Mouse (Mus musculus): ENCODE data around the gene Olfml2a. TPM values are rescaled to one million over a fixed set of nuclear protein-coding genes. Genes with fewer than 3 reads are reported as not detected.
A peak's percentile ranks its signal among the peaks of the same experiment; 100 is the strongest.

The Olfml2a gene
- polyA plus RNA-seq, 1 experiment from 2014 or later: 6.0 TPM

GRCm38 (mm10) chr2:38925171-38926080 is 6.4 kb upstream of the Olfml2a start:
- Histone ChIP-seq H3K36me3 (no peaks in the 10 kb centered on the region), H3K27ac (peak overlapping the region; percentile 30; the same call in 1 of the 2 replicates), H3K4me1 (peaks cover 10% of the 10 kb centered on the region), H3K9me3 (no peaks in the 10 kb centered on the region), H3K9ac (peak overlapping the region; percentile 61), H3K4me2 (replicated peaks) (peak overlapping the region; percentile 96), H3K27me3 (no peaks in the 10 kb centered on the region), H3K4me3 (peak overlapping the region; percentile 84)
- peak; percentile 65 for ATAC-seq (ENCODE audit: insufficient number of reproducible peaks, insufficient read depth, low FRiP score, low TSS enrichment)
- WGBS: 1% methylated on average over 51 of the region's 51 CpGs

- WGBS: under 1% methylated on average over 47 of the region's 53 CpGs
- Histone ChIP-seq H3K36me3 (no peaks in the 10 kb centered on the region), H3K4me1 (peaks cover 11% of the 10 kb centered on the region), H3K9ac (peak overlapping the region; percentile 61), H3K4me3 (peak overlapping the region; percentile 84), H3K27me3 (no peaks in the 10 kb centered on the region), H3K4me2 (replicated peaks) (peak overlapping the region; percentile 96), H3K9me3 (no peaks in the 10 kb centered on the region), H3K27ac (peak overlapping the region; percentile 30; the same call in 1 of the 2 replicates)
- peak; percentile 93 for ATAC-seq (ENCODE audit: insufficient number of reproducible peaks, insufficient read depth, low FRiP score, low TSS enrichment)
Observed at GRCm38 (mm10) chr2:38926145-38926891, 5.5 kb upstream of the Olfml2a start.

DNA sequence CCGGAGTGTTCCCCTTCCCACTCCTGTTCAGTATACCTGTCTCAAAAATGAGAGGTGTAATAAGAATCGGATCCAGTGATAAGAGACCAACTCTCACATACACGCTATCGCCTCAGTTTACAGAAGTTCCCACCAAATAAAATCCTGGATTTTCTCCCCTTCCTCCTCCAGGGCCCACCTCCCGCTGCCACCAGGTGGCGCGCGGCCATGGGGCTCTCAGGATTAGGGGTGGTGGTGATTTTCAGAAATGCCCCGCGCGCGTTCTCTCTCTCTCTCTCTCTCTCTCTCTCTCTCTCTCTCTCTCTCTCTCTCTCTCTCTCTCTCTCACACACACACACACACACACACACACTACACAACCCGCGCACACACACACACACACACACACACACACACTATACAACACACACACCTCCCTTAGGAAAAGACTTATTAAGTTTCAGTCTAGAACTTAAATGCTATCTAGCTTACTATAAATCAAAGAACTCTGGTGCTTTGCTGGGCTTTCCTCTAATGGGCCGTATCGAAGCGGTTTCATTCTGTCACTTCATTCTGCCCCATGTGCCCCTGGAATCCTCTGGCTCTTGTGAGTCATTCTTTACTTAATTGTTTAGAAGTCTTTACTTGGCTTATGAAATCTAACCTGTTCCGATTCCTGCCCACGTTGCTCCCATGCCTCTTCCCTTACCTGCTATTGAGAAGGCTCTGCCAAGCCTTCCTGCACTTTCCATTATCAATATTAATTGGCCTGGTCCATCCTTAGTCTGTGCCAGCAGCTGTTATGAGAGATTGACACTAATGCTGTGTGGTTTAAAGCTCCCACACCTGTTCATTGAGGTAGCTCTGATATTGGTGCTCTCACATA is 4.4 kb upstream of the Olfml2a start, which contains the start of gene Nr6a1:
Nr6a1 (minus strand) TSS at position 574 of the 865 bp plus-strand sequence.
- no peaks in the 10 kb centered on the region for H3K27me3 ChIP-seq
- no peak within 1 kb of the TSS for H3K9ac ChIP-seq
- H3K4me3 ChIP-seq: peak within 1 kb of the TSS; percentile 84
- H3K27ac ChIP-seq: no peak within 1 kb of the TSS
- H3K4me2 ChIP-seq (replicated peaks): peak within 1 kb of the TSS; percentile 80
- 0 out of 2 replicates have a peak, but pooled peaks have one; percentile 4 for ATAC-seq (ENCODE audit: insufficient number of reproducible peaks, insufficient read depth, low FRiP score, low TSS enrichment)
- 8% methylated on average over 19 of the region's 19 CpGs for WGBS
- peaks cover 19% of the 10 kb centered on the region for H3K4me1 ChIP-seq
- no peaks in the 10 kb centered on the region for H3K9me3 ChIP-seq
- no peaks in the 10 kb centered on the region for H3K36me3 ChIP-seq

DNA sequence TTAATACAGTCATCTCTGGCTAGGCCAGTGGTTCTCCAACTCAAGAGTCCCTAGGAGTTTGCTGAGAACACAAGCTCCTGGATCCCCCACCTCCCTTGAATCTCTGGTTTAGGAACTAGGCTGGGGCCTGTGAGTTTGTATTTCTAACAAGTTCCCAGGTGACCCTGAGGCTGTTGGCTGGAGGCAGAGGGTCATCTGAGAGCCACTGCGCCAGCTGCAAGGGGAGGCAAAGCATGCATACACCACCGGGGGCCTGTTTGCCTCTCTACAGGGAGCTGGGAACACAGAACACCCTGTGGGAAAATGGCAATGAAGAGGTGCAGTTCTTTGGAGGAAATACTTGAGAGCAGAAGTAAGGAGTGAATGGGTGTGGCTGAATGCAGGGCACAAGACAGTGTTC is 1.5 kb upstream of the Olfml2a start:
- no peak overlapping the region for H3K4me2 ChIP-seq (replicated peaks)
- H3K9me3 ChIP-seq: no peaks in the 10 kb centered on the region
- no peak overlapping the region for H3K9ac ChIP-seq
- 61% methylated on average over 2 of the region's 2 CpGs for WGBS
- H3K4me3 ChIP-seq: no peak overlapping the region
- ATAC-seq (ENCODE audit: insufficient number of reproducible peaks, insufficient read depth, low FRiP score, low TSS enrichment): no peak
- peaks cover 24% of the 10 kb centered on the region for H3K4me1 ChIP-seq
- no peaks in the 10 kb centered on the region for H3K36me3 ChIP-seq
- H3K27ac ChIP-seq: no peak overlapping the region
- H3K27me3 ChIP-seq: no peaks in the 10 kb centered on the region

DNA sequence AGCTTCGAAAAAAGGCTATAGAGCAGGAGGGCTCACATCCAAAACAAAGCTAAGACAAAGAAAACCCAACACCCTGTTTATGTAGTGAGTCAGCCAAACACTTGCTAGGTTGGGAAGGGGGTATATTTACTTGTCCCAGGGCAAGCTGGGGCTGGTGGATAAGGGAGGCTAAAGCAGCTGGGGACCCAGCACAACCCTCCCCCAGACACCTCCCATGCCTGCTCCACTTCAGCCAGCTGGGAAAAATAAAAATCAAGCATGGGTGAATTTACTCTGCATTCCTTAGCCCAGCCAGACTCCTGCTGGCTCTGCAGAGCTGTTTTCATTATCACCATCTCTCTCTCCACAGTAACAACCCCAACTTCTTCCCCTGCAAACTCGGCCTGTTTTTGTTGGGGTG is 2.2 kb downstream of the Olfml2a start:
- no peak overlapping the region for H3K4me3 ChIP-seq
- H3K4me1 ChIP-seq: peaks cover 24% of the 10 kb centered on the region
- peak overlapping the region; percentile 18 for H3K4me2 ChIP-seq (replicated peaks)
- WGBS: 17% methylated on average over 2 of the region's 2 CpGs
- no peak overlapping the region for H3K9ac ChIP-seq
- H3K27ac ChIP-seq: peak overlapping the region; percentile 81
- no peaks in the 10 kb centered on the region for H3K9me3 ChIP-seq
- ATAC-seq (ENCODE audit: insufficient number of reproducible peaks, insufficient read depth, low FRiP score, low TSS enrichment): peak; percentile 22; the same call in 1 of the 2 replicates
- no peaks in the 10 kb centered on the region for H3K36me3 ChIP-seq
- no peaks in the 10 kb centered on the region for H3K27me3 ChIP-seq

- no peaks in the 10 kb centered on the region for H3K9me3 ChIP-seq
- H3K4me2 ChIP-seq (replicated peaks): peak overlapping the region; percentile 18
- 21% methylated on average over 5 of the region's 5 CpGs for WGBS
- peak overlapping the region; percentile 81 for H3K27ac ChIP-seq
- no peaks in the 10 kb centered on the region for H3K27me3 ChIP-seq
- ATAC-seq (ENCODE audit: insufficient number of reproducible peaks, insufficient read depth, low FRiP score, low TSS enrichment): no peak
- H3K4me1 ChIP-seq: peaks cover 24% of the 10 kb centered on the region
- no peaks in the 10 kb centered on the region for H3K36me3 ChIP-seq
- no peak overlapping the region for H3K4me3 ChIP-seq
- H3K9ac ChIP-seq: no peak overlapping the region
Observed at GRCm38 (mm10) chr2:38934936-38935335, 3.2 kb downstream of the Olfml2a start.

DNA sequence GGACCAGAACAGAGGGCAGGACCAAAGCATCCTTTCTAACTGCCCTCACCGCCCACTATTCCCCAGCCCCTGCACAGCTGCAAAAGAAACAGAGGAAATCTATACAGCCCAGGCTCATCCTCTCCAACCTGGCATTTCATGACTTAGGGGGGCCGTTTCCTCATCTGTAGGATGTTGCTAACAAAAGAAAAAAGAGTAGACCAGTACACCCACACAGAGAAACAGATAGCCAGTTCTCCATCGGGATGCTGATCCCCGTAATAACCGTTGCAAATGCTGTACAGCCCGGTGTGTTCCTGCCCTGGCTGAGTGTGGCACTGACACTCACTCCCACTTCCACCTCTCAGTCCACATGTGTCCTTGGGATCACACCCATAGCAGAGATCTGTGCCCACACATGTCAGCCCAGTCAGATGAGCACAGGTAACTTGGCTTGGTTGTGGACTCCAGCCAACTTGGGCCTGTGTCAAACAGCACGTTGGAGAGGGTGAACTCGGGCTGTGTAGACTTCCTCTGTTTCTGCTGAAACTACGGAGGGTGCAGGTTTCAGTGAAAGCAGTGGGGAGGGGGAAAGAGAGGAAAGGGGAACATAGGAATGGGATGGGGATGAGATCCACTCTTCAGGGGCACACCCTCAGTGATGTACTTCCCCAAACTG is 5.1 kb downstream of the Olfml2a start:
- Histone ChIP-seq H3K4me1 (peaks cover 17% of the 10 kb centered on the region), H3K27me3 (no peaks in the 10 kb centered on the region), H3K4me2 (replicated peaks) (no peak overlapping the region), H3K9me3 (no peaks in the 10 kb centered on the region), H3K27ac (no peak overlapping the region), H3K4me3 (no peak overlapping the region), H3K9ac (no peak overlapping the region), H3K36me3 (no peaks in the 10 kb centered on the region)
- WGBS: 74% methylated on average over 9 of the region's 9 CpGs
- ATAC-seq (ENCODE audit: insufficient number of reproducible peaks, insufficient read depth, low FRiP score, low TSS enrichment): no peak

- H3K9ac ChIP-seq: no peak overlapping the region
- no peak overlapping the region for H3K4me3 ChIP-seq
- H3K9me3 ChIP-seq: no peaks in the 10 kb centered on the region
- H3K36me3 ChIP-seq: no peaks in the 10 kb centered on the region
- peaks cover 15% of the 10 kb centered on the region for H3K4me1 ChIP-seq
- no peak overlapping the region for H3K4me2 ChIP-seq (replicated peaks)
- H3K27me3 ChIP-seq: no peaks in the 10 kb centered on the region
- ATAC-seq (ENCODE audit: insufficient number of reproducible peaks, insufficient read depth, low FRiP score, low TSS enrichment): no peak
- WGBS: 74% methylated on average over 3 of the region's 3 CpGs
- no peak overlapping the region for H3K27ac ChIP-seq
Observed at GRCm38 (mm10) chr2:38937396-38937795, 5.6 kb downstream of the Olfml2a start.

DNA sequence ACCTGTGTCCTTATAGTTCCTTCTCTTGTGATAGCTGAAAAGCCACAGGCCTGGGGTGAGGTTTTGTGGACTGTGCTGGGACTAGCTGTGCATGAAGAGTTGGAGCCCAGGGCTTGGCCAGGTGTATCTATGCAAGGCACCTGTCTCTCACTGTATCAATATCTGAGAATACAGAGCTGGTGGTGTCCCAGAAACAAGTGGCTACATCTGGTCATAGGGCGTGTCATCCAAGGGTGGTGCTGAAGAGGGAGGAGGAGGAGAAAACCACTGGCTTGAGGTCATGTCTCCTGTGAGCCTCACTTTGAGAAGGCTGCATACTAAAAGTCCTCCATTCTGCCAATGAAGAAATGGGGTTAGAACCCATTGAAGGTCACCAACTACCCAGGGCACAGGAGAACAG is 6.2 kb downstream of the Olfml2a start:
- ATAC-seq (ENCODE audit: insufficient number of reproducible peaks, insufficient read depth, low FRiP score, low TSS enrichment): no peak
- 91% methylated on average over 1 of the region's 1 CpGs for WGBS

DNA sequence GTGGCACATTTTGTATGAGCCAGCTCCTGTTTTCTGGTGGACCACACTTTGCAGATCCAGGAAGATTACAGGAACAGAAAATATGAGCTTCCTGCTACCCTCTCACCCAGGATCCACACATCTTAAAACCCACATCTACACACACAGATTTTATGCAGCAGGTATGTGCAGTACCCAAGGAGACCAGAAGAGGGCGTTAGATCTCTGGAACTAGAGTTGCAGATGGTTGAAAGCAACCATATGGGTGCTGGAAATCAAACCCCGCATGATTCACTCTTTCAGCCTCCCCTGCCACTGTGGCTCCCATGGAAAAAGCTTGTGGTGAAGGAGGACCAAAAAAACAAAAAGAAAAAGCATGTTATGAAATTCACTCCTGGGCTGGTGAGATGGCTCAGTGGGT is 7.3 kb downstream of the Olfml2a start:
- peaks cover 10% of the 10 kb centered on the region for H3K4me1 ChIP-seq
- ATAC-seq (ENCODE audit: insufficient number of reproducible peaks, insufficient read depth, low FRiP score, low TSS enrichment): no peak
- no peaks in the 10 kb centered on the region for H3K36me3 ChIP-seq
- no peak overlapping the region for H3K4me2 ChIP-seq (replicated peaks)
- no peak overlapping the region for H3K27ac ChIP-seq
- 68% methylated on average over 2 of the region's 2 CpGs for WGBS
- H3K27me3 ChIP-seq: no peaks in the 10 kb centered on the region
- H3K4me3 ChIP-seq: no peak overlapping the region
- no peak overlapping the region for H3K9ac ChIP-seq
- no peaks in the 10 kb centered on the region for H3K9me3 ChIP-seq

More for the DNA sequence above, 6.2 kb downstream of the Olfml2a start:
- Histone ChIP-seq H3K4me1 (peaks cover 15% of the 10 kb centered on the region), H3K27ac (no peak overlapping the region), H3K4me3 (no peak overlapping the region), H3K4me2 (replicated peaks) (no peak overlapping the region), H3K36me3 (no peaks in the 10 kb centered on the region), H3K9ac (no peak overlapping the region), H3K9me3 (no peaks in the 10 kb centered on the region), H3K27me3 (no peaks in the 10 kb centered on the region)

DNA sequence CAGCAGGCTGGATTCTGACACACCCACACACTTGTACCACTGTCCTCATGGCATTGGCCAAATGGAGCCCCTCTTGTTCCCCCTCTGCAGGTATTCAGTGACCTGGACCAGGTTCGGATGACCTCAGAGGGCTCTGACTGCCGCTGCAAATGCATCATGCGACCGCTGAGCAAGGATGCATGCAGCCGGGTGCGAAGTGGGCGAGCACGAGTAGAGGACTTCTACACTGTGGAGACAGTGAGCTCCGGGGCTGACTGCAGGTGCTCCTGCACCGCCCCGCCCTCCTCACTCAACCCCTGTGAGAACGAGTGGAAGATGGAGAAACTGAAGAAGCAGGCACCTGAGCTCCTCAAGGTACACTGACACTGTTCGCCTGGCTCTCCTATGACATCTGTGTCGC is 9.6 kb downstream of the Olfml2a start:
- no peaks in the 10 kb centered on the region for H3K36me3 ChIP-seq
- no peaks in the 10 kb centered on the region for H3K4me1 ChIP-seq
- H3K4me3 ChIP-seq: no peak overlapping the region
- no peak overlapping the region for H3K9ac ChIP-seq
- H3K4me2 ChIP-seq (replicated peaks): no peak overlapping the region
- H3K9me3 ChIP-seq: no peaks in the 10 kb centered on the region
- no peak for ATAC-seq (ENCODE audit: insufficient number of reproducible peaks, insufficient read depth, low FRiP score, low TSS enrichment)
- no peak overlapping the region for H3K27ac ChIP-seq
- 84% methylated on average over 14 of the region's 14 CpGs for WGBS
- no peaks in the 10 kb centered on the region for H3K27me3 ChIP-seq

All from embryonic facial prominence, embryonic 12.5 days (tissue).